Mouse (Mus musculus): ENCODE data around the gene Rnf2.

DNA sequence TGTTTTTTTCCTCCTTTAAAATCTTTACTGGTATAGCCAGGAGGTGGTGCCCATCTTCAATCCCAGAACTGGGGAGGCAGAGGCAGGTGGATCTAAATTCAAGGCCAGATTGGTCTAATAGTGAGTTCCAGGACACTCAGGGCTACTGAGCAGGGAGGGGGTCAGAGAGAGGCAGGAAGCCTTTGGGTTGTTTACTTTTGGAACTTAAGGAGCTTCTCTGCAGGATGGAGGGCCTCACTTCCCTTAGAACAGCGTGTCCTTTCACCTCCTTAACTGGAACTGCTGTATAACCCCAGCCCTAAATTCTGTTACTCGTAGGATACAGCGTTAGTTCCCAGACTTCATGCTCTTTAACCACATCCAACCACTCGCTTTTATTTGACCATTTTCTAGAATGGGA, 10.1 kb upstream of the Rnf2 start:
- TF ChIP-seq EP300 (IDR thresholded peaks at IDR 0.05; ENCODE audit: insufficient read depth, low read depth, low read length) (no peak), CTCF (IDR thresholded peaks at IDR 0.05; ENCODE audit: low read depth, low read length) (no peak), POLR2A (IDR thresholded peaks at IDR 0.05; ENCODE audit: insufficient read depth, low read length) (no peak)

Measured in ES-Bruce4 (cell line).